Mouse (Mus musculus) CD4-positive, CD25-positive, alpha-beta regulatory T cell, adult 2 months (primary cell): ENCODE results near the gene Mylk.
"Not testable (repeated sequence)": the region's sequence is repeated elsewhere in the genome, so short reads cannot be mapped to it uniquely, and the experiment has no call there.

Source experiments
- DNase-seq: peaks from one replicate; pipeline ENCODE4 v3.0.0-alpha.2; 2012; ENCODE audit warnings: low read depth, low spot score

Mylk gene

DNA sequence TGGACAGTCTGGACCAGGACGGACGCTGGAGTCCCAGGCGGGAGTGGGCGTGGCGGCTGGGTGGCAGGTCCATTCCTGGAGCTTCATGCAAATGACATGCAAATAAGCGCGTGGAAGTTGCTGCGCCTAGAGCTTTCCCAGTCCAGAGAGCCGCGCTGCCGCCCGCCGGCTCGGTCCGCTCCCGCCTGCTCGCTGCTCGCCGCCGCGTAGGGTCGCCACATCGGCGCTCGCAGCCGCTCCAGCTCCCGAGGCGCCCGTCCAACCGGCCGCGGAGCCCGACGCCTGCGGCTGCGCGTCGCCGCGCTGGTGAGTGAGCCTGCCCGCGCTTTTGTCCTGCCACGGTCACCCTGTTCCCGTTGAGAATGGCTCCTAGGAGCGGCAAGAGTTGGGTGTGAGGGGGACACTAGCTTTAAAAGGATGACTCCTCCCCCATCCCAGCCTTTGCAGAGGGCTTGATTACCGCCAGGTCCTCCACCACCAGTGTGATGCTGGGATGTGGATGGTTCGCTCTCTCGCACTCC lies at the start of gene Mylk:
Gene Mylk (plus strand): TSS at position 146 of the 521 bp plus-strand sequence.
- DNase-seq, result no peak

DNA sequence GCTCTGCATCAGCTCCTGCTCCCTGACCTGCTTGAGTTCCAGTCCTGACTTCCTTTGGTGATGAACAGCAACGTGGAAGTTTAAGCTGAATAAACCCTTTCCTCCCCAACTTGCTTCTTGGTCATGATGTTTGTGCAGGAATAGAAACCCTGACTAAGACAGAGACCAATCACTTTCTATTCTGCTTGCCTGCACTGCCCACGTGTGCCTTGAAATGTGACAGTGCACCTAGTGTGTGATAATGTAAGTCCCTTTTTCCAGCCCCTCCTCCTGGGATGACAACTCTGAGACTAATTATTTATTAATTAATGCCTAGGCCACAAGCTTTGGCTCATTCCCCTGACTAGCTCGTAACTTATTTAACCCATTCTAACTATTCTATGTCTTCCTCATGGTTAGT lies 46.3 kb upstream of the Mylk start:
- not testable (repeated sequence) for DNase-seq

DNA sequence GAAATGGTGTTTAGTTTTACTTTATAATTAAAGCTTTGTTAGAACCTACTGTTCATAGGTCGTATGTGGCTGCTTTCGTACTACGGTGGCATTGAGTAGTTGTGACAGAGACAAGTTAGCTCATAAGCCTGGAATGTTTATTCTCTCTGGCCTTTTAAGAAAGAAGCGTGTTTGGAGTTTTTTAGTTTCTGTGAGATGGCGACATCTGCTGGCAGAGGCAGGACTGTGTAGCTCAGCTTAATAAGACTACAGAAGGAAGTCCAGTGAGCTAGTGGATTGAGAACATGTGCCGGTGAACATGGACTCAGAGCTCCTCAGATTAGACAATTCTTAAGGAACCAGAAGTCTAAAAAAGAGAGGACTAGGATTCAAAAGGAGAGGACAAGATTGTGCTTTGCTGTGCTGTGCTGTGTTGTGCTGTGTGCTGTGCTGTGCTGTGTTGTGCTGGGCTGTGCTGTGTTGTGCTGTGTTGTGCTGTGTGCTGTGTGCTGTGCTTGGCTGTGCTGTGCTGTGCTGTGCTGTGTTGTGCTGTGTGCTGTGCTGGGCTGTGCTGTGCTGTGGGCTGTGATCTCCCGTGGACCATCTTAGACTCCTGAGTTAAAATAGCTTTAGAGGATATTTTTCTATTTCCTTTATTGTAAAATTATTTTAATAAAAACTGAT lies 44.7 kb upstream of the Mylk start:
- peak; percentile 78 for DNase-seq

DNA sequence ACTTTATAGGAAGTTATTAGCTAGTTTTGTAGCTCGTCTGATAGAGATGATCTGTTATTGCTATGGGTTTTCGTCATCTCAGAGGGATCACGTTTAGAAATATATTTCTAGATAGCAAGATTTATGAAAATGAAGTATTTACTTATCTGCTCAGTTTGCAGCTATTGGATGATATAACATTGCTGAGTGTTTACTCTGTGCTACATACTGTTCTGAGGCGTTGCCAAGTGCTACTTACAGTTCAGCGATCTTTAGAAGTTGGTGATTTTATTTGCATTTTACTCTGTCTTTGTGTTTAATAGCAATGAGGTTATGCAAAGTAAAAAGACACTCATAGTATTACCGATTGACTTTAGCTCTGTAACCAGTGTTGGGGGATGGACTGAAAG lies 44.2 kb upstream of the Mylk start:
- no peak for DNase-seq

DNA sequence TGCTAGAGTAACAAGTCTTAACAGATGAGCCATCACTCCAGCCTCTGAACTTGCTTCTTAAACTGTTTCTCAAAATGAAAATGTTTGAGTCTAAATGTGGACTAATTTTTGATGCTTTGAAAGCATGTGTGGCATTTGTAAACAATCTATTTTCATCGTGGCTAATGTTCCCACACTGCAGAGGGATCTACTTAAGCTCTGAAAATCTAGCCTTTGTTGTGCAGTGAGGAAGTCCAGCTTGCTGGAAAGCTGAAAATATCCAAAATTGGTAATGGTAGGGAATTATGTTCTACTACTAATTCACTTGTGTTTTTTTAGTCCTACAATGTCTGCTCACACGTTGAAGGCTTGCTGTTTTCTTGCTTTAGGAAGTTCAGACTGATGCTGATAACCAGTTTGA lies 39.0 kb upstream of the Mylk start:
- DNase-seq, result no peak

DNA sequence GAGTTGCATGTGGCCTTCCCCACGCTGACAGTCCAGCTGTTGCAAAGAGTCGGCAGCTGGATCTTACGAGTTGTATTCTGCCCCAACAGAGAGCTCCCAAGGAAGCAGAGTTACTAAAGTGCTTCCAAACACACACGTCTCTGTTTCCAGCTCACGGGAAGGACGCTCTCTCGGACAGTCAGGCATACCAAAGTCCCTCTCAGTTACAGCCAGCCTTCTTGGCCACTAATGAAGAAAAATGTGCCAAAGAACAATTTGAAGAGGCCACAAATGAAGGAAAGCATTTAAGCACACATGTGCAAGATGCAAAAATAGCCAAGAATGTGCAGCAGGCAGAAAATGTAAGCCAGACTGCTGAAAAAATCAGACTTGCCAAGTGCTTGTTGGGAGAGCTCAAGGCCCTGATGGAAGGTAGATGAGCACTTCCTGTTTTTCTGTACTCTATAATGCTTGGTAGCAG lies 38.5 kb upstream of the Mylk start:
- DNase-seq, result no peak

DNA sequence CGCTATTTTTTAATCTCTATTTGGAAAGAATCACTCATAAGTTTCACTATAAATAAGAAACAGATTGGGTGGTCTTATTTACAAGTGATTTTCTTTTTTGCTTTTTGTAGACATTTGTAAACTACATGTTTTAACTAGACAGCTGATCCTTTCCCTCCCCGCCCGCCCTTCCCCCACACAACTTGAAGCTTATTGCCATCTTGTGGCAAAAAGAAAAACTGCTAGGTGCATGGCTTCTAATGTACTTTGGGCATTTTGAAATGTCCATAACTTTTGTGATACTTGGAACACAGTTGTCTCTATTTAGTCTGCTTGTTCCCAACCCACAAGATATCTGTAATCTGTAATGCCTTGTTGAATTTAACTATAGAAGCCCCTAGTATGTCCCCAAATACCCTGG lies 33.5 kb upstream of the Mylk start:
- peak; percentile 30 for DNase-seq

DNA sequence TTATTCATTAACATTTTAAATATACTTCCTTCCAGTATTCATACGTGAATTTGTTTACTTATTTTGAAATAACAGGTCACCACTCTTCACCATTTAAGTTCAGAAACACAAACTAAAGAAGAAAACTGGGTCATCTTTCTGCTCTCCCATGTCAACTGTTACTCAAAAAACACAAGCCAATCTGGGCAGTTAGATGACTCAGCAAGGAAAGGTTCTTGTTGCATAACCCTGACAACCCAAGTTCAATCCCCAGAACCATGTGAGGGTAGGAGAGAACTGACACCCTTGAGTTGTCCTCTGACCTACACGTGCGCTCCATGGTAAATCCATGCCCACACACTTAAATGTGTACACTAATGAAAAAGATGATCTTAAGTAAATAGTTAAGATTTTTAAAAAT lies 19.9 kb upstream of the Mylk start:
- no peak for DNase-seq

DNA sequence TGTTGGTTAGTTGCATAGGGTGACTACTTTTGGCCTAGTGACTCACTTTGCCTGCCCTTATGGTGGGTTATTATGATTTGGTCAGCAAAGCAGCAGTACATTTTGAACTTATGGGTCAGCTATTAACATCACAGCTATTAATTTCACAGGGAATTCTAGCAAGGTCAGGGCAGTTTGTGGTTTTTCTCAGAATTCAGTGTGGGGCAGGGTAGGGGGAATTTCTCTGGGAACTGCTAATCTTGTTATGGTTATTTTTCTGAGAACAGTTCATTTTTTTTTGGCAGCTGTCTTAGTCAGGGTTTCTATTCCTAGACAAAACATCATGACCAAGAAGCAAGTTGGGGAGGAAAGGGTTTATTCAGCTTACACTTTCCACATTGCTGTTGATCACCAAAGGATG lies 16.4 kb upstream of the Mylk start:
- not testable (repeated sequence) for DNase-seq

DNA sequence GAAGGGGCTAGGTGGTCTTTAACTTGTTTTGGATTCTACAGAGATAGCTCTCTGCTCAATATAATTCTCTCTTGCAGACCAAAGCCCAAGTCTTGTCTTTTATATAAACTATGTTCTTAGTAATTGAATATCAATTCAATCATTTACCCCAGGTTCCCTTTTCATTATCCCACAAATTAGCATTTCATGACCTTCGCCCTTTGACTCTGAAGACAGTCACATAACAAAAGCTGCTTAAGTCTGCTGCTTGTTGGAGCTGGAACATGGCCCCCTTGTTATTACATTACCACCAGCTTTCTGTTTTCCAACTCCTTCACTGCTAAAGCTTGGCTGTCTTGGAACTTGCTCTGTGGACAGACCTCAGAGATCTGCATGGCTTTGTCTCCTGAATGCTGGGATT lies 15.6 kb upstream of the Mylk start:
- no peak for DNase-seq

DNA sequence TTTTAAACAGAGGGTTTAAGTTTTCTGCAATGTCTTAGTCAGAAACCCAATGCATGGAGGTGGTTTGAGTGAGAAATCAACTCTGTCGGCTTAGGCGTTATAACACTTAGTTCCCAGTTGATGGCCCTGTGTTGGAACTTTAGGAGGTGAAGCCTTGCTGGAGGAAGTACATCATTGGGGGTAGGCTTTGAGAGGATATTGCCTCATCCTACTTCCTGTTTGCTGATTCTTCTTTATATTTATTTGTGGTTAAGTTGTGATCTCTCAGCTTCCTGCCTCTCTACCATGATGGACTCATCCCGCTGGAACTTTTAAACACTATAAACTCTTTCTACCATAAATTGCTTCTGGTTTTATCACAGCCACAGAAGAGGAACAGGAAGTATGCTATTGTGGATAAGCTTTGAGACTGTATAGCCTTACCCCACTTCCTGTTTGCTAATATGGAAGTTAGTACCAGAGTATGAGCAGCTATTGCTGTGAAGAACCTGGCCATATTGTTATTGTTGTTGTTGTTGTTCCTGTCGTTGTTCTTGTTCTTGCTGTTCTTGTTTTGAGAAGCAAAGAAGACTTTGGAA lies 6.3 kb upstream of the Mylk start:
- DNase-seq, result no peak

DNA sequence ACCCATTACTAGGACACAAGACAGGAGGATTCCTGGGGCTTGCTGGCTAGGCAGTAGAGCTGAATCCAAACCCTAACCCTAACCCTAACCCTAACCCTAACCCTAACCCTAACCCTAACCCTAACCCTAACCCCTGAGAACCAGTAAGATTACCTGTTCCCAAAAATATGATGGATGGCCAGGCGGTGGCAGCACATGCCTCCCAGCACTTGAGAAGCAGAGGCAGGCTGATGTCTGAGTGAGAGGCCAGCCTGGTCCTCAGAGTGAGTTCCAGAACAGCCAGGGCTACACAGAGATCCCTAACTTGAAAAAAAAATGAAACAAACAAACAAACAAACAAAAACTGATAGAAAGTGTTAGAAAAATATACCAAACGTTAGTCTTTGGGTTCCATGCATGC lies 2.1 kb upstream of the Mylk start:
- DNase-seq, result no peak

DNA sequence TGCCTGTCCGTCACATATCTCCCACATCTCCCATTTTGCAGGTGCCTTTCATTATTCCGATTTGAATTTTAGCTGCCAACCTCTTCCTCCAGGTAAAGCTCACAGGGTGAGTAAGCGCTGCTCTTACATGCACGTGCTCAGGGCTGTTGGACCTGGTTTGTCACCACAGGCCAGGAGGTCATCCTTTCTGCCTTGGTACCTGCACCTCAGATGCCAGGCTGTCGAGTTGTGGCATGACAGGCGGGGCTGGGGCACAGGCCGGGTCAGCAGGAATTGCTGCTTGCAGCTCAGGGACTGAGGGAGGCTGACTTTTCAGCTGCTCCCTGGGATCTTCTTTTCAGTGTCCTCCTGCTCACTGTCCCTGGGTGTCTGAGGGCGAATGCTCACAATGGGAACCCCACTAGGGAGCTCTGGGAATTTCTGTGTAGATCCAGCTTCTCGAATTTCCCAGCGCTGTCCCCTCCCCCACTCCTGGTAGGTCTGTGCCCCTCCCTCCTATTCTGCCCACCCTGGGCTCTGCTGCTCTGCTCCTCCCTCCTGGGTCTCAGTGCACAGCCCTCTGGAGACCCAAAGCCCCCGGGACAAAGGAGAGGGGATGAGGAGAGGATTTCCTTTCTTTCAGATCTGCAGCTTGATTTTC lies 3.2 kb downstream of the Mylk start:
- DNase-seq, result no peak

DNA sequence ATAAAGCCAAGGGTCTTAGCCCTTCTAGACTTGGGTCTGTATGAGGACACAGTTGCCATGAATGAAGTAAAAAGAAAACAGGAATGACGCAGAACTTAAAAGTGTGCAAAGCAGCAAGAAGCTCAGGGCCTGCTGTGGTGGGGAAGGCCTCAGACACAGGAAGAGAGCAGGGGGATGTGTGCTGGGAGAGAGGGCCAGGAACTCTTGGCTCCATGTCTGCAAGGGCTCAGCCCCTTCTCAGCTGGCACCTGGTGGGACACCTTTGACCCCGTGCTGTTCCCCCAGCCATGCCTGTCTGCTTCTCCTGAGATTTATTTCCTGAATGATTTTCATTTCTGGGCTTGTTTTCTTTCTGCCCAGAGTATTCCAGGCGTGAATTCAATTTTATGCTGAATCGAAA lies 4.5 kb downstream of the Mylk start:
- no peak for DNase-seq

DNA sequence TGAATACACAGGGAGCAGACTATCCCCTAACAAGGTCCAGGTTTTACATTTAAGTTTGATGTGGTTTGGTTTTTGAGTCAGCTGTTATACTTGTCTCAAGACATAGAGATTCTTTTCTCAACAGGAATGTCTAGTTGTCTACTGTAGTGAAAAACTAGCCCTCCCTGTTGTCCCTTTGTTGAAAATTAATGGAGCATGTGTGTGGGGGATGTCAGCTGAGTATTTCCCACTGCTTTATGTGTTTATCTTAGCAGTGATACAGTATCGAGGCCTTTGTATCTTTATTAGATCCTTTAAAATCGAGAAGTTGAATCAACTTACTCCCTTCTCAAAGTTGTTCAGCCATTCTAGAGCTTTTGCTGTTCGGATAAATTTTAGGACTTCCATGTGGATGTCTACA lies 7.0 kb downstream of the Mylk start:
- DNase-seq, result no peak

DNA sequence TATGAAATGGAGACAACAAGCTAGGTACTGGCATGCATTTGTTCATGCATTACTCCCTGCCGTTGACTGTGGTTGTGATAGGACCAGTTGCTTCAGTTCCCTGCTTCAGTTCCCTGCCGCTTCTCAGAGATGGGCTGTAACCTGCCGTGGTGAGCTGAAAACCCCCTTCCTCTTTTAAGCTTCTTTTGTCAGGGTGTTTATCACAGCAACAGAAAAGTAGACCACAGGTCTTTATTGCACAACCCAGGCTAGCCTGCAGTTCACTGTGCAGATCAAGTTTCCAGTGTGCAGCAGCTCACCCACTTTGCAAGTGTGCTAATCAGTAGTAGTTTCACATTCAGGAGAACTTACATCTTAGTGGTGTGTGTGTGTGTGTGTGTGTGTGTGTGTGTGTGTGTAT lies 8.0 kb downstream of the Mylk start:
- no peak for DNase-seq

DNA sequence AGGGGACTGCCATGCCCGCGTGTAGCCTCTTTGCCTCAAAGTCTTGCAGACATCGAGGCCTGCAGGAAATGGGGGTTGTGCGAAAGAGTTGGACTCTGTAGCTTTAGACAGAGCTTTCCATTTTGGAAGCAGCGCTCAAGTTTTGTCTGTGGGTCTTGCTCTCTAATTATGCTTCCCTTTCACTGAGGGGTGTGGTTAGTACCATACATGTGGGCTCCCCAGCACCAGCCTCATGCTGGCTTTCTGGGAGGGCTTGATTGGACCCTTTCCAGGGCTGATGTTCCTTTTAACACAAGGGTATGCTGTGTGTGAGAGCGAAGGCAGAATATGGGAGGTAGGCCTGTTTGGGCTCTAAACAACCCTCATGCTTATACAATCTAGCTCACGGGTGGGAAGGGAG lies 12.0 kb downstream of the Mylk start:
- no peak for DNase-seq

DNA sequence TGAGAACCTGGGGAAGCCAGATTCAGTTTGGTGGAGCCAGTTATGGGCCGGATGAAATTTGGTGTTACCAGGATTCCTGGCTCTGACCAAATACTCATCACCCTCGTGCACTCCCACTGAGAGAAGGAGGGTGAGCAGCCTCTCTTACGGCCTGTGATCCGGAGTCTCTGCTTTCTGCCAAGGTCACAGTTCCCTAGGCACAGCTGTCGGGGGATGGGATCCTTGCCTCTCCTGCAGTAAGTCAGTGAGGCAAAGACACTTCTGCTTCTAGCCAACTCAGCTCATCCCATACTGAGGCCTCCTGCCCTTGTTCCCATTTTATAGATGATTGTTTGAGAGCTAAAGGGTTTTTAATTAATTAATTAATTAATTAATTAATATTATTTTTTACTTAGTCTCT lies 13.2 kb downstream of the Mylk start:
- DNase-seq, result no peak

DNA sequence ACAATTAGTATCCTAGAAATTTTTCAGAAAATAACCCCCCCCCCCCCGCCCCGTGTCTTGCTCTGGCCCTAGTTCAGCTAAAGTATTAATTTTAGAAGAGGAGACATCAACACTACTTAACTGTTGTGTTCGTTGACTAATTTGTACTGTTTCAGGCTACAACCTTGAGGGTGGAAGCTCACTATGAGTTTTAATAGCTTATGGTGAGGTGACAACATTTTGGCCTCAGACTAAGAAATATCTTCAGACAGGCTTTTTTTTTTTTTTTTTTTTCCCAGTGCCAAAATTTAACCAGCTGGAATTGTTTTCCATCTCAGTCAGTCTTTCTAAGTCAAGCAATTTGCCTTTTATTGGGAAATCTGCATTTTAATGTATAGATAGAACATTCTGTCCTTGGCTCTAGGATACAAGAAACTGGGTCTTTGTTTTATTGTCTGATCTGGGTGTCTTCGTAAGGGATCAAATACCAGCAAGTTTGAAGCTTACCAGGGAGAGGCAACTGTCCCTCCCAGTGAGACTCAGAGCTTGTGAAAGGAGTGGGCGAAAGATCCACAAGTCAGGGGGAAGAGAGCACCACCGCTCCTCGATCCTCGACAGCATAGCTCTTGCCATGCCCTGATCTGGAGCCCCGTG lies 19.1 kb downstream of the Mylk start:
- DNase-seq, result no peak

DNA sequence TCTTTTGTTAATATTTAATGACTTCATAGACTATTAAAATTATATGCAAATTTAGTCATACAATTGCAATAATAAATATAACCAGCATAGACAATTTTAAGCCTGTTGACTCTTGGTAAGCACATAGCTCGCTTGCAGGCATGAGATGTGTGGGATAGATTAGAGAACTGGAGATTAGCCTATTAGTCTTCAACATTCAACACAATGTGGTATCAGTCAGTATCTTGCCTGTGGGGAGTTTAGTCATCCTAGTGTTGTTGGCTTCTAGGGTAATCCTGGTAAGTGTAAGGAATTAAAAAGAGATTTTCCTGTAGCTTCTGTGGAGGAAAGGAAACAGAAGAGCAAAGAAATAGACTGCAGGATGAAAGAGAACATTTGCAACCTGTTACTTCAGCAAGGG lies 20.7 kb downstream of the Mylk start:
- DNase-seq, result no peak

DNA sequence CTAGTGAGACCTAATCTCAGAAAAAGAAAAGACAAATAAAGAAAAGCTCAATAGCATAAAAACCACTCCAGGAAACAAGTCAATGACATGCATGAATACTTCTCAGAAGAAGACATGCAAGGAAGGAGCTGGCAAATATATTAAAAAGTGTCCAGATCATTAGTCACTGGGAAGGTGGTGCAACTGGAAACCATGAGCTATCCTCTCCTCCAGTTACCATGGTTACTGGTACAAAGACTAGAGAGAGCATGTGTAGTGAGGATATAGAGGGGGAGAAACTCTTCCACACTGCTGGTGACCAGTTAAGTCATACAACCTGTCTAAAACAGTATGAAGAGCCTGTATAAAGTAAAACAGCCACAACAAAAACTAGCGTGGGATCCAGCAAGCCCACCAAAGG lies 21.2 kb downstream of the Mylk start:
- no peak for DNase-seq

DNA sequence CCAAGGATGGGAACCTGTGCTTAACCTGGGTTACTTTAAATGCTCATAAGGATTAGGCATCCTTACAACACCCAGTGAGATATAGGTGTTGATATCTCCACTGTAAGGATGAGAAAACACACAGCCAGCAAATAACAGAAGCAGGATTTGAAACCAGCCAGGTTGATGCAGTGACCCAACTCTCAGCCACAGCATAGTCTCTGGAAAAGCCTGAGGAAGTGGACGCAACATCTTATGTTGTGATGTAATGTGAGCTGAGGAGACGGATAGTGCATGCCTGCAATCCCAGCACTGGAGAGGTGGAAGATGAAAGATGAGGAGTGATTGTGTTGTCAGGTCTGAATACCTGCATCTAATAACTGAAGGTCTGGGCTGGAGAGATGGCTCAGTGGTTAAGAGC lies 22.4 kb downstream of the Mylk start:
- DNase-seq, result no peak

DNA sequence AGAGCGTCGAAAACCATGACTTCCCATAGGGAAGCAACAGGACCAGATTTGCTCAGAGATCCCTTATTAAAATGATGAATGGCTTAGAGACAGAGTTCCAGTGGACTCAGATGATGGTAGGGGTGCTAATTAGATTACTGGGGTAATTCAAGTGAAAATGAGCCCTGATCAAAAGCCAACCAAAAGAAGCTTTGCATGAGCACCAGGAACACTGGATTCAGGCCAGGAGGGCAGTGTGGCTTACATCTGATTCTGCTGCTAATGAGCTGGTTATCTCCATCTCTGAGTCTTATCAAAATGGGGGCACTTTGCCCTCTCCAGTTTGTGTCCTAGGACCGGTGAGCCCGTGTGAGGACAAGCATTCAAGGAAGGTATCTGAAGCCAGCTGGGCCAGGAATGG lies 23.4 kb downstream of the Mylk start:
- no peak for DNase-seq
